Mouse (Mus musculus): ENCODE results near the gene Mdm4. TPM values are rescaled to one million over a fixed set of nuclear protein-coding genes. Genes with fewer than 3 reads are reported as not detected.
A peak's percentile ranks its signal among the peaks of the same experiment; 100 is the strongest.
"Not testable (repeated sequence)": the region's sequence is repeated elsewhere in the genome, so short reads cannot be mapped to it uniquely, and the experiment has no call there.

Gene Mdm4
- polyA plus RNA-seq, 1 experiment from 2014 or later: 10.0 TPM

- Histone ChIP-seq H3K4me3 (ENCODE audit: low read depth, low read length) (peak overlapping the region; percentile 57), H3K27ac (ENCODE audit: low read depth, low read length) (peak overlapping the region; percentile 63; the same call in 1 of the 2 replicates), H3K9me3 (ENCODE audit: control insufficient read depth) (no peaks in the 10 kb centered on the region), H3K36me3 (ENCODE audit: control insufficient read depth, insufficient read depth) (no peaks in the 10 kb centered on the region; the same call in 1 of the 2 replicates), H3K4me1 (replicated peaks; ENCODE audit: control insufficient read depth, insufficient read depth, low read length) (no peaks in the 10 kb centered on the region), H3K4me2 (replicated peaks; ENCODE audit: low read depth) (peak overlapping the region; percentile 60), H3K9ac (ENCODE audit: low read depth, low read length) (peak overlapping the region; percentile 64; the same call in 1 of the 2 replicates), H3K27me3 (replicated peaks; ENCODE audit: control insufficient read depth, insufficient read depth, low read length) (no peaks in the 10 kb centered on the region)
- WGBS: 2% methylated on average over 11 of the region's 11 CpGs
- ATAC-seq: peak; percentile 44
- no peak for TF ChIP-seq CTCF (IDR thresholded peaks at IDR 0.05; ENCODE audit: low read depth)
These were observed 3.7 kb upstream of the Mdm4 start for GRCm38 (mm10) chr1:133034091-133034460.

- Histone ChIP-seq H3K9me3 (ENCODE audit: control insufficient read depth) (no peaks in the 10 kb centered on the region), H3K9ac (ENCODE audit: low read depth, low read length) (peak overlapping the region; percentile 64), H3K27ac (ENCODE audit: low read depth, low read length) (peak overlapping the region; percentile 63), H3K27me3 (replicated peaks; ENCODE audit: control insufficient read depth, insufficient read depth, low read length) (no peaks in the 10 kb centered on the region), H3K36me3 (ENCODE audit: control insufficient read depth, insufficient read depth) (no peaks in the 10 kb centered on the region; the same call in 1 of the 2 replicates), H3K4me2 (replicated peaks; ENCODE audit: low read depth) (peak overlapping the region; percentile 60), H3K4me1 (replicated peaks; ENCODE audit: control insufficient read depth, insufficient read depth, low read length) (no peaks in the 10 kb centered on the region), H3K4me3 (ENCODE audit: low read depth, low read length) (peak overlapping the region; percentile 57)
- peak; percentile 79 for ATAC-seq
- WGBS: under 1% methylated on average over 28 of the region's 28 CpGs
- no peak for TF ChIP-seq CTCF (IDR thresholded peaks at IDR 0.05; ENCODE audit: low read depth)
These were observed 3.1 kb upstream of the Mdm4 start for GRCm38 (mm10) chr1:133033316-133034090.

DNA sequence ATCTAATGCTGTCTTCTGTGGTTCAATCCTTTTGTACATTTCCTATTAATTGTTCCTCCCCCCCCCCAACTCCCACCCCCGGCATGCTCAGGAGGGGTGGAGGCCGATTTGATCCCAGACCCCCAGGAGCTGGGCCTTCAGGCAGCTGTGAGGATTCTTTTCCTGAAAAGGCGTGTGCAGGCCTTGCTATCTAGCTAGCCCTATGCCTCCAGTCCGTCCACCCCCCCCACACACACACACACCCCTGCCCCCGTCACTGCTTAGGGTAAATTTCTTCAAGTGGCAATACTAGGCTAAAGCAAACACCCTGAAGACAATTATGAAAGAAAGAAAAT lies 2.6 kb upstream of the Mdm4 start:
- H3K27me3 ChIP-seq (replicated peaks; ENCODE audit: control insufficient read depth, insufficient read depth, low read length): no peaks in the 10 kb centered on the region
- no peaks in the 10 kb centered on the region; the same call in 1 of the 2 replicates for H3K36me3 ChIP-seq (ENCODE audit: control insufficient read depth, insufficient read depth)
- no peaks in the 10 kb centered on the region for H3K4me1 ChIP-seq (replicated peaks; ENCODE audit: control insufficient read depth, insufficient read depth, low read length)
- peak overlapping the region; percentile 60 for H3K4me2 ChIP-seq (replicated peaks; ENCODE audit: low read depth)
- H3K27ac ChIP-seq (ENCODE audit: low read depth, low read length): no peak overlapping the region
- no peak for ATAC-seq
- no peak for TF ChIP-seq CTCF (IDR thresholded peaks at IDR 0.05; ENCODE audit: low read depth)
- no peak overlapping the region for H3K9ac ChIP-seq (ENCODE audit: low read depth, low read length)
- H3K9me3 ChIP-seq (ENCODE audit: control insufficient read depth): no peaks in the 10 kb centered on the region
- H3K4me3 ChIP-seq (ENCODE audit: low read depth, low read length): peak overlapping the region; percentile 57
- 11% methylated on average over 5 of the region's 5 CpGs for WGBS

DNA sequence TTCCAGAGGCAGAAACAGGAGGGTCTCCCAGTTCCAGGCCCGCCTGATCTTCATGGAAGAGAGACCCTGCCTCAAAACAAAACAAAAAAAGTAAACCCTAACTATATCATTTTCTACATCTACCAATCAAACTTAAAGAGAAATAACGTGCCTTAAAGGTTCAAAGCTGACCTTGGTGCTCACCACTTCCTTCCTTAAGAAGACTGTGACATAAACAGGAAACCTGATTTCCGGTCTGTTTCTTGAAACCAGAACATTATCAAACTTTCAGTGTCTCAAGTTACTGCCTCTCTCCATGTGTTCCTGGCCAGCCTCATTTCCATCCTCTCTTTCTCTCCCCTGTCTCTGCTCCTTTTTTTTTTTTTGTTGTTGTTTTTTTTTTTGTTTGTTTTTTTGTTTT lies 617 bp downstream of the Mdm4 start:
- 79% methylated on average over 3 of the region's 3 CpGs for WGBS
- Histone ChIP-seq H3K4me1 (replicated peaks; ENCODE audit: control insufficient read depth, insufficient read depth, low read length) (no peaks in the 10 kb centered on the region), H3K9me3 (ENCODE audit: control insufficient read depth) (no peaks in the 10 kb centered on the region), H3K36me3 (ENCODE audit: control insufficient read depth, insufficient read depth) (no peaks in the 10 kb centered on the region; the same call in 1 of the 2 replicates), H3K27me3 (replicated peaks; ENCODE audit: control insufficient read depth, insufficient read depth, low read length) (no peaks in the 10 kb centered on the region), H3K27ac (ENCODE audit: low read depth, low read length) (no peak overlapping the region), H3K4me3 (ENCODE audit: low read depth, low read length) (no peak overlapping the region), H3K4me2 (replicated peaks; ENCODE audit: low read depth) (no peak overlapping the region), H3K9ac (ENCODE audit: low read depth, low read length) (no peak overlapping the region)
- ATAC-seq: no peak
- no peak for TF ChIP-seq CTCF (IDR thresholded peaks at IDR 0.05; ENCODE audit: low read depth)

GRCm38 (mm10) chr1:133027980-133028379 lies 2.4 kb downstream of the Mdm4 start:
- 0 out of 2 replicates have a peak, but pooled peaks have one; percentile 29 for ATAC-seq
- 31% methylated on average over 7 of the region's 7 CpGs for WGBS
- Histone ChIP-seq H3K4me1 (replicated peaks; ENCODE audit: control insufficient read depth, insufficient read depth, low read length) (no peaks in the 10 kb centered on the region; the same call in 1 of the 2 replicates), H3K9me3 (ENCODE audit: control insufficient read depth) (no peaks in the 10 kb centered on the region), H3K36me3 (ENCODE audit: control insufficient read depth, insufficient read depth) (no peaks in the 10 kb centered on the region; the same call in 1 of the 2 replicates), H3K4me2 (replicated peaks; ENCODE audit: low read depth) (no peak overlapping the region; the same call in 1 of the 2 replicates), H3K4me3 (ENCODE audit: low read depth, low read length) (no peak overlapping the region), H3K27me3 (replicated peaks; ENCODE audit: control insufficient read depth, insufficient read depth, low read length) (no peaks in the 10 kb centered on the region), H3K9ac (ENCODE audit: low read depth, low read length) (no peak overlapping the region), H3K27ac (ENCODE audit: low read depth, low read length) (no peak overlapping the region)
- no peak for TF ChIP-seq CTCF (IDR thresholded peaks at IDR 0.05; ENCODE audit: low read depth)

GRCm38 (mm10) chr1:133027126-133027525 lies 3.2 kb downstream of the Mdm4 start:
- H3K9ac ChIP-seq (ENCODE audit: low read depth, low read length): no peak overlapping the region
- H3K4me2 ChIP-seq (replicated peaks; ENCODE audit: low read depth): no peak overlapping the region
- no peak for ATAC-seq
- H3K4me1 ChIP-seq (replicated peaks; ENCODE audit: control insufficient read depth, insufficient read depth, low read length): no peaks in the 10 kb centered on the region; the same call in 1 of the 2 replicates
- TF ChIP-seq CTCF (IDR thresholded peaks at IDR 0.05; ENCODE audit: low read depth): no peak
- no peaks in the 10 kb centered on the region for H3K27me3 ChIP-seq (replicated peaks; ENCODE audit: control insufficient read depth, insufficient read depth, low read length)
- H3K36me3 ChIP-seq (ENCODE audit: control insufficient read depth, insufficient read depth): no peaks in the 10 kb centered on the region
- no peak overlapping the region for H3K4me3 ChIP-seq (ENCODE audit: low read depth, low read length)
- no peaks in the 10 kb centered on the region for H3K9me3 ChIP-seq (ENCODE audit: control insufficient read depth)
- WGBS: 95% methylated on average over 2 of the region's 2 CpGs
- H3K27ac ChIP-seq (ENCODE audit: low read depth, low read length): no peak overlapping the region

GRCm38 (mm10) chr1:133025796-133026190 lies 4.6 kb downstream of the Mdm4 start:
- not testable (repeated sequence) for H3K36me3 ChIP-seq (ENCODE audit: control insufficient read depth, insufficient read depth); H3K27me3 ChIP-seq (replicated peaks; ENCODE audit: control insufficient read depth, insufficient read depth, low read length); H3K9me3 ChIP-seq (ENCODE audit: control insufficient read depth); ATAC-seq; H3K4me1 ChIP-seq (replicated peaks; ENCODE audit: control insufficient read depth, insufficient read depth, low read length)
- 0 out of 2 replicates have a peak overlapping the region, but pooled peaks have one; percentile 95 for H3K9ac ChIP-seq (ENCODE audit: low read depth, low read length)
- H3K4me3 ChIP-seq (ENCODE audit: low read depth, low read length): peak overlapping the region; percentile 91
- H3K4me2 ChIP-seq (replicated peaks; ENCODE audit: low read depth): peak overlapping the region; percentile 66
- peak overlapping the region; percentile 77; the same call in 1 of the 2 replicates for H3K27ac ChIP-seq (ENCODE audit: low read depth, low read length)
- 29% methylated on average over 18 of the region's 23 CpGs for WGBS
